Mouse (Mus musculus) left cerebral cortex, adult 18-20 months (tissue): Measurements from ENCODE around the gene Vmn1r218. TPM values are rescaled to one million over a fixed set of nuclear protein-coding genes. Genes with fewer than 3 reads are reported as not detected.
"Not testable (repeated sequence)": the region's sequence is repeated elsewhere in the genome, so short reads cannot be mapped to it uniquely, and the experiment has no call there.

Experiments
- DNase-seq, 2 experiments: peaks; one replicate each; pipeline ENCODE4 v3.0.0; 2021 to 2022; ENCODE audit warnings: low spot score in 2 of 2, mixed read lengths in 1 of 2
- long read RNA-seq, 2 experiments: library from polyadenylated mRNA; stranded (forward); transcript quantifications; one replicate each; pipeline ENCODE4 v2.0.0; 2021
- total RNA-seq, 2 experiments: library from RNA; stranded (reverse); gene quantifications; 2 replicates each; pipeline ENCODE4 v1.2.3; 2021

The Vmn1r218 gene
- total RNA-seq: not detected
- long read RNA-seq, experiment 1: 0 reads
- long read RNA-seq, experiment 2: 0 reads

DNA sequence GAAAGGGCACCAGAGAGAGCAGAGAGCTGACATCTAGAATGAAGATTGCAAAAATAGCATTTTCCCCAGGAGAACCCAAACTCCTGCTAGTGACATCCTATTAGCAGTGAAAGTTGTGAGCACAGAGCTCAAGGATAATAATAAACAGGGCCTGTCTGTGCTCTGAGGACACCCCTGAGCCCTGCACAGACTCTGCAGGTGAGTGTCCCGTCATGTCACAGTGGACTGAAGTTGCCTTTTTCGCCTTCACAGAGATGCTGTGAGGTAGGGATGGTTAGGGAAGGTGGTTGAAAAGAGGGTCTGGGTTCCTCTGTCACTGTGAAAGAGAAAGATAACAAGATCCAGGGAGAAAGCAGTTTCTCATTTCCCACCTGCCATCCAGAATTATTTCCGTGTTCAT is at the start of gene Vmn1r218:
Gene Vmn1r218, plus strand, starts transcription at position 57 of the 400 bp plus-strand sequence.
- DNase-seq: no peak

- DNase-seq: no peak
Measured at GRCm38 (mm10) chr13:23094386-23094785, 38.6 kb upstream of the Vmn1r218 start.

DNA sequence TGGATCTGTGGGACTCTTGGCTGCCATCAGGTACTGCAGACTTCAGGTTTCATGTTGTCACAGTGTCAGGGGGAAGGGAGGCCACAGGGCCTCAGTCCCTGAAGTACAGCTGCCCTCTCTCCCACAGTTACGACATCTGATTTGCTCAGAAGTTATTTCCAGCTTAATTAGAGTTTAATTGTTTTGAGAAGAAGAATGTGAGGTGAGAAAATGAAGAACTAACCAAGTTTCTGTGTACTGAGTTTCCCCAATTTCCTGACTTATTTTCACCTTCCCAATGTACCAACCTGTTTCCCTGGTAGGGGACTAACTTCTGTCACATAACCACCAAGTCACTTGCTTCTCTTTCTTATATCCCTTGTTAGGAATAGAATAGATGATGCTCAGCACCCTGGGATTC is 14.8 kb upstream of the Vmn1r218 start, which contains the start of gene Vmn1r217:
Gene Vmn1r217, minus strand, starts transcription at position 101 of the 400 bp plus-strand sequence.
- not testable (repeated sequence) for DNase-seq

- no peak for DNase-seq
Measured at GRCm38 (mm10) chr13:23120611-23121010, 12.3 kb upstream of the Vmn1r218 start.

DNA sequence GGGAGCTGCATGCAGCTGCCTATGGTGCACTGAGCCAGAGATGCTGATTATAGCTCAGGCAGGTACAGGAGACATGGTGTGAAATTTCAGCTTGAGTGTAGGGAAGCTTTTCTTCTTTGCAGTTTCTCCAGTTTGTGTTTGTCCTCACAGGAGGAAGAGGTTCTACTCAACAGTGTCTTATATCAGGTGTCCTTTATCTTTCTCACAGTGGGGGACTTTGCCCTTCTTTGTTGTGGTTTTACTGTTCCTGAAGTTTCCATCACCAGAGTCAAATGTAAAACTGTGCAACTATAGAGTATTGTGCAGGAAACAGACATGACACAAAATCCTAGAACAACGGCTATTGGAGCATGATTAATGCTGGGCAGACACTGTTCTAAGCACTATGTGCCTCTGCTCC is 546 bp downstream of the Vmn1r218 start:
- no peak for DNase-seq

GRCm38 (mm10) chr13:23138880-23139279 is 5.9 kb downstream of the Vmn1r218 start:
- DNase-seq: no peak

GRCm38 (mm10) chr13:23157848-23158247 is 24.9 kb downstream of the Vmn1r218 start:
- DNase-seq: no peak

GRCm38 (mm10) chr13:23159012-23159411 is 26.1 kb downstream of the Vmn1r218 start, which contains the start of gene Vmn1r219:
TSS of gene Vmn1r219 (plus strand) at chr13:23159312.
- no peak for DNase-seq

GRCm38 (mm10) chr13:23166471-23166870 is 33.5 kb downstream of the Vmn1r218 start:
- not testable (repeated sequence) for DNase-seq

- no peak for DNase-seq
Measured at GRCm38 (mm10) chr13:23187875-23188274, 54.9 kb downstream of the Vmn1r218 start, which contains the start of gene Vmn1r220. TSS of gene Vmn1r220 (minus strand) at chr13:23187975.

Other genes starting within 250 kb of the Vmn1r218 start
- not detected for gene Vmn1r212, start 248.9 kb upstream of the Vmn1r218 start, total RNA-seq
- not detected for gene Vmn1r213, start 125.5 kb upstream of the Vmn1r218 start, total RNA-seq
- not detected for gene Vmn1r214, start 102.7 kb upstream of the Vmn1r218 start, total RNA-seq
- gene Vmn1r215, start 65.1 kb upstream of the Vmn1r218 start, total RNA-seq: not detected
- gene Vmn1r217, start 14.9 kb upstream of the Vmn1r218 start, total RNA-seq: not detected
- not detected for gene Vmn1r219, start 26.2 kb downstream of the Vmn1r218 start, total RNA-seq
- gene Vmn1r220, start 54.8 kb downstream of the Vmn1r218 start, total RNA-seq: not detected
- gene Vmn1r221, start 81.0 kb downstream of the Vmn1r218 start, total RNA-seq: not detected
- gene Vmn1r222, start 102.8 kb downstream of the Vmn1r218 start, total RNA-seq: not detected
- gene Vmn1r223, start 114.0 kb downstream of the Vmn1r218 start, total RNA-seq: not detected
- 10 to 100 TPM; 29.5 to 31.7 TPM for gene Zfp322a, start 236.1 kb downstream of the Vmn1r218 start, total RNA-seq